Comparison of ENCODE assay signal across 8 mouse cellular contexts in the genomic region with DNA sequence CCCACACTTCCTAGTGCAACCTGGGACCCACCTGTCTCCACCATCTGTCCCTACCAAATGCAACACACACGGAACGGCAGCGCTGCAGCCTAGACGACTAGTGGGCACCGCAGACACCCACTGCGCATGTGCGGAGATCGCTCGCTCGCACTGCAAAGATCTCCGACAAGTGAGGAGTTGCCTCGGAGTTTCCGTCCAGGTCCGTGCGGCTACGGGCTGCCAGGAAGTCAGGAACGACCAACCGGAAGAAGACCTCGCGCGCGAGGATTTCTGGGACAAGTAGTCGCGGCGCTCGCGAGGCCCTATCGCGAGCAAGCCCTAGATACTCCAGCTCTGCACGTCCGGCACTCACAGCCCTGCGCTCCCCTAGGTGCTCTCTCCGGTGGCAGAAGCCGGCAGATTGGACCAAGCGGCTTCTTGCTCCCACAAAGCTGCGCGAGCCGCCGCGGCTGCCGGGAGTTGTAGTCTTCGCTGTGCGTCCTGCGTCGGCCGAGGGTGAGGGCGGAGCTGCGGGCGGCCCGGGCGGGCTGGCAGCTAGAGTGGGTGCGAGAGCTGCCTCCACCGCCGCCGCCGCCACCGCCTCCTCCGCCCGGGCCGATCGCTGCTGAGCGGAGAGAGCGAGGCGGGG. TPM values are rescaled to one million over a fixed set of nuclear protein-coding genes. Genes with fewer than 3 reads are reported as not detected.
DNase-seq lines count a peak whose midpoint lies in the region; ATAC-seq lines count a peak whose summit lies in the region.

A gene (plus strand): TSS at position 476 of the 628 bp plus-strand sequence.

- under 1% methylated on average over 57 of the region's 64 CpGs for WGBS in forebrain, embryonic 14.5 days
- WGBS in neural tube, embryonic 15.5 days = under 1% methylated on average over 64 of the region's 64 CpGs

- H3K9ac ChIP-seq in forebrain, embryonic 14.5 days (ENCODE audit: low read length) = peak within 1 kb of the TSS; percentile 97
- H3K9ac ChIP-seq in neural tube, embryonic 15.5 days (replicated peaks) = peak within 1 kb of the TSS; percentile 97

- peak; percentile 96 for ATAC-seq in forebrain, embryonic 14.5 days
- ATAC-seq in neural tube, embryonic 15.5 days (ENCODE audit: low FRiP score) = peak; percentile 95

- H3K4me3 ChIP-seq in forebrain, embryonic 14.5 days (ENCODE audit: low read depth, low read length) = peak within 1 kb of the TSS; percentile 96
- H3K4me3 ChIP-seq in neural tube, embryonic 15.5 days (replicated peaks) = peak within 1 kb of the TSS; percentile 75

- H3K36me3 ChIP-seq in forebrain, embryonic 14.5 days (ENCODE audit: control insufficient read depth, insufficient read depth, low read length) = no peaks in the 10 kb centered on the region
- H3K36me3 ChIP-seq in neural tube, embryonic 15.5 days = no peaks in the 10 kb centered on the region

- peak; percentile 99 for DNase-seq in ES-CJ7 (ENCODE audit: low read depth, low spot score)
- peak; percentile 95 for DNase-seq in cerebellum, adult 11 months
- peak; percentile 99 for DNase-seq in forebrain, embryonic 14.5 days (ENCODE audit: low spot score)
- DNase-seq in heart, postnatal 14 days = peak; percentile 93 to 94
- DNase-seq in layer of hippocampus, adult 11-12 months (ENCODE audit: low spot score) = peak; percentile 95
- peak; percentile 96 to 97 for DNase-seq in lung, adult 18-20 months
- DNase-seq in testis, postnatal 14 days (ENCODE audit: low spot score) = peak; percentile 97

- H3K4me2 ChIP-seq in forebrain, embryonic 14.5 days (ENCODE audit: low read length) = peak within 1 kb of the TSS; percentile 77
- peak within 1 kb of the TSS; percentile 79 for H3K4me2 ChIP-seq in neural tube, embryonic 15.5 days

- H3K9me3 ChIP-seq in forebrain, embryonic 14.5 days (replicated peaks; ENCODE audit: control insufficient read depth, low read length) = no peaks in the 10 kb centered on the region
- H3K9me3 ChIP-seq in neural tube, embryonic 15.5 days (replicated peaks) = no peaks in the 10 kb centered on the region

- peaks cover 5% of the 10 kb centered on the region for H3K4me1 ChIP-seq in forebrain, embryonic 14.5 days (ENCODE audit: control insufficient read depth, insufficient read depth, low read length)
- H3K4me1 ChIP-seq in neural tube, embryonic 15.5 days = peaks cover 42% of the 10 kb centered on the region

- no peaks in the 10 kb centered on the region for H3K27me3 ChIP-seq in forebrain, embryonic 14.5 days (replicated peaks; ENCODE audit: control insufficient read depth, insufficient read depth, low read length)
- H3K27me3 ChIP-seq in neural tube, embryonic 15.5 days (replicated peaks) = no peaks in the 10 kb centered on the region

- intact Hi-C loops in heart, postnatal 14 days (cut with DNase I) = loop anchor here (2.0 kb wide), 1 partner anchor 50 kb away; no protein-coding TSS in a partner anchor

- H3K27ac ChIP-seq in forebrain, embryonic 14.5 days (ENCODE audit: low read depth, low read length) = peak within 1 kb of the TSS; percentile 98
- peak within 1 kb of the TSS; percentile 99 for H3K27ac ChIP-seq in neural tube, embryonic 15.5 days (replicated peaks)

RNA-seq across cellular contexts. Expression of the gene that starts here (rescaled TPM):
- polyA plus RNA-seq in forebrain, embryonic 14.5 days (2014; fragmentation: Nextera tagmentation; extraction: Ambion mirVana) = 83.1 and 99.3 TPM in 2 replicates
- total RNA-seq in heart, postnatal 14 days (2021) = 10 to 100 TPM; 51.0 to 55.4 TPM
- 107 and 110 TPM in 2 replicates for polyA plus RNA-seq in neural tube, embryonic 15.5 days (2015; fragmentation: Nextera tagmentation; extraction: Ambion mirVana)

Comparison
In these comparisons a context has a peak if more than half of its experiments do, and no peak if none do; other contexts are left out.
1. Peak in every context shown above with its lines: DNase-seq, ATAC-seq, H3K4me3 ChIP-seq and H3K27ac ChIP-seq.